Mouse (Mus musculus) kidney, embryonic 14.5 days (tissue): Measurements from ENCODE around the gene Gm44965. TPM values are rescaled to one million over a fixed set of nuclear protein-coding genes. Genes with fewer than 3 reads are reported as not detected.
A peak's percentile ranks its signal among the peaks of the same experiment; 100 is the strongest.

ENCODE experiments used
- ATAC-seq: fragments of 200-750 bp; cut with Nextera tagmentation; 2 replicates; pipeline ENCODE4 v1.8.0; 2017; ENCODE audit warnings: moderate number of reproducible peaks, mild to moderate bottlenecking, moderate TSS enrichment, moderate library complexity; ENCODE audit not compliant: low FRiP score, low TSS enrichment
- H3K27ac ChIP-seq: fragments of 300-500 bp; sonication (generic); 2 replicates; pipeline ENCODE4 v1.5.1; 2014; ENCODE audit warnings: low read depth, mild to moderate bottlenecking, low read length, moderate library complexity, mixed read lengths
- H3K27me3 ChIP-seq: fragments of 300-500 bp; sonication (generic); 2 replicates; pipeline ENCODE4 v1.6.1; 2014; ENCODE audit warnings: mild to moderate bottlenecking, low read length; ENCODE audit not compliant: control insufficient read depth, insufficient read depth
- H3K36me3 ChIP-seq: fragments of 300-500 bp; sonication (generic); 2 replicates; pipeline ENCODE4 v1.6.1; 2014; ENCODE audit warnings: low read length, mixed read lengths; ENCODE audit not compliant: control insufficient read depth, insufficient read depth
- H3K4me1 ChIP-seq: fragments of 300-500 bp; sonication (generic); 2 replicates; pipeline ENCODE4 v1.6.1; 2014; ENCODE audit warnings: low read length, mixed read lengths; ENCODE audit not compliant: control insufficient read depth, insufficient read depth
- H3K4me2 ChIP-seq: fragments of 300-500 bp; sonication (generic); replicated peaks from 2 replicates; pipeline ENCODE4 v1.6.1; 2014; ENCODE audit warnings: low read depth, mild to moderate bottlenecking, low read length
- H3K4me3 ChIP-seq: fragments of 300-500 bp; sonication (generic); 2 replicates; pipeline ENCODE4 v1.5.1; 2014; ENCODE audit warnings: mild to moderate bottlenecking, low read length
- H3K9ac ChIP-seq: fragments of 300-500 bp; sonication (generic); 2 replicates; pipeline ENCODE4 v1.6.1; 2014; ENCODE audit warnings: low read depth, mild to moderate bottlenecking, low read length, moderate library complexity
- H3K9me3 ChIP-seq: fragments of 300-500 bp; sonication (generic); 2 replicates; pipeline ENCODE4 v1.6.1; 2016; ENCODE audit warnings: low read length; ENCODE audit not compliant: control insufficient read depth
- WGBS: fragments of 180-500 bp; shearing (Covaris S2); extraction: QIAGEN DNeasy Blood & Tissue Kit; methylation state at CpG from one replicate; pipeline ENCODE4 v1.1.7; 2014; 5-methylcytosine and 5-hydroxymethylcytosine counted together
- polyA plus RNA-seq: library from polyadenylated mRNA; unstranded; fragments of >200 nt; fragmentation: Nextera tagmentation; extraction: Ambion mirVana; gene quantifications from 2 replicates; pipeline ENCODE4 v1.2.1, GENCODE M21; 2014

Gene Gm44965
- polyA plus RNA-seq, 1 experiment from 2014 or later = not detected

- Histone ChIP-seq H3K36me3 (no peaks in the 10 kb centered on the region), H3K4me1 (peaks cover 22% of the 10 kb centered on the region), H3K4me2 (peak overlapping the region; percentile 73), H3K27me3 (peaks cover 10% of the 10 kb centered on the region), H3K9ac (peak overlapping the region; percentile 36; the same call in 1 of the 2 replicates), H3K4me3 (peak overlapping the region; percentile 47), H3K27ac (no peak overlapping the region), H3K9me3 (no peaks in the 10 kb centered on the region)
- no peak for ATAC-seq
- under 1% methylated on average over 32 of the region's 32 CpGs for WGBS
Measured at GRCm38 (mm10) chr6:48626984-48627383, 33.2 kb downstream of the Gm44965 start.

- Histone ChIP-seq H3K27me3 (peaks cover 10% of the 10 kb centered on the region), H3K9ac (peak overlapping the region; percentile 36; the same call in 1 of the 2 replicates), H3K36me3 (no peaks in the 10 kb centered on the region), H3K4me3 (peak overlapping the region; percentile 47), H3K4me2 (peak overlapping the region; percentile 73), H3K9me3 (no peaks in the 10 kb centered on the region), H3K27ac (no peak overlapping the region), H3K4me1 (peaks cover 22% of the 10 kb centered on the region)
- ATAC-seq = no peak
- 6% methylated on average over 7 of the region's 7 CpGs for WGBS
Measured at GRCm38 (mm10) chr6:48627511-48627924, 33.8 kb downstream of the Gm44965 start.

- Histone ChIP-seq H3K4me2 (no peak overlapping the region), H3K4me1 (peaks cover 22% of the 10 kb centered on the region), H3K27me3 (peaks cover 10% of the 10 kb centered on the region), H3K9ac (0 out of 2 replicates have a peak overlapping the region, but pooled peaks have one; percentile 51), H3K36me3 (no peaks in the 10 kb centered on the region), H3K4me3 (no peak overlapping the region), H3K9me3 (no peaks in the 10 kb centered on the region), H3K27ac (no peak overlapping the region)
- no peak; the same call in 1 of the 2 replicates for ATAC-seq
- 65% methylated on average over 3 of the region's 3 CpGs for WGBS
Measured at GRCm38 (mm10) chr6:48628377-48628776, 34.6 kb downstream of the Gm44965 start.

GRCm38 (mm10) chr6:48628808-48629660 lies 35.3 kb downstream of the Gm44965 start:
- Histone ChIP-seq H3K4me3 (peak overlapping the region; percentile 43), H3K27ac (no peak overlapping the region), H3K36me3 (no peaks in the 10 kb centered on the region), H3K4me2 (peak overlapping the region; percentile 89), H3K27me3 (peaks cover 10% of the 10 kb centered on the region), H3K4me1 (peaks cover 22% of the 10 kb centered on the region), H3K9ac (peak overlapping the region; percentile 51), H3K9me3 (no peaks in the 10 kb centered on the region)
- WGBS = 7% methylated on average over 54 of the region's 54 CpGs
- peak; percentile 24; the same call in 1 of the 2 replicates for ATAC-seq

GRCm38 (mm10) chr6:48629661-48630034 lies 35.9 kb downstream of the Gm44965 start:
- Histone ChIP-seq H3K4me2 (peak overlapping the region; percentile 89), H3K4me1 (peaks cover 22% of the 10 kb centered on the region), H3K27me3 (peaks cover 10% of the 10 kb centered on the region), H3K4me3 (peak overlapping the region; percentile 43), H3K36me3 (no peaks in the 10 kb centered on the region), H3K9ac (peak overlapping the region; percentile 51), H3K9me3 (no peaks in the 10 kb centered on the region), H3K27ac (no peak overlapping the region)
- 7% methylated on average over 13 of the region's 13 CpGs for WGBS
- ATAC-seq = peak; percentile 50

- H3K9ac ChIP-seq = no peak overlapping the region
- H3K4me3 ChIP-seq = no peak overlapping the region
- WGBS = 95% methylated on average over 8 of the region's 8 CpGs
- no peak overlapping the region for H3K27ac ChIP-seq
- H3K4me1 ChIP-seq = peaks cover 22% of the 10 kb centered on the region
- peaks cover 10% of the 10 kb centered on the region for H3K27me3 ChIP-seq
- ATAC-seq = no peak
- H3K36me3 ChIP-seq = no peaks in the 10 kb centered on the region
- no peaks in the 10 kb centered on the region for H3K9me3 ChIP-seq
- no peak overlapping the region for H3K4me2 ChIP-seq
Measured at GRCm38 (mm10) chr6:48630831-48631230, 37.1 kb downstream of the Gm44965 start.

- ATAC-seq = no peak
- 90% methylated on average over 2 of the region's 2 CpGs for WGBS
- Histone ChIP-seq H3K4me2 (no peak overlapping the region), H3K9ac (no peak overlapping the region), H3K4me1 (no peaks in the 10 kb centered on the region), H3K27ac (no peak overlapping the region), H3K4me3 (no peak overlapping the region), H3K9me3 (no peaks in the 10 kb centered on the region), H3K36me3 (no peaks in the 10 kb centered on the region), H3K27me3 (no peaks in the 10 kb centered on the region)
Measured at GRCm38 (mm10) chr6:48635105-48635504, 41.4 kb downstream of the Gm44965 start.

- H3K4me1 ChIP-seq = no peaks in the 10 kb centered on the region
- no peak overlapping the region for H3K9ac ChIP-seq
- H3K27me3 ChIP-seq = no peaks in the 10 kb centered on the region
- no peak for ATAC-seq
- H3K9me3 ChIP-seq = no peaks in the 10 kb centered on the region
- H3K36me3 ChIP-seq = no peaks in the 10 kb centered on the region
- H3K4me3 ChIP-seq = no peak overlapping the region
- no peak overlapping the region for H3K27ac ChIP-seq
- WGBS = 70% methylated on average over 6 of the region's 6 CpGs
- no peak overlapping the region for H3K4me2 ChIP-seq
Measured at GRCm38 (mm10) chr6:48636515-48636914, 42.8 kb downstream of the Gm44965 start.

- WGBS = 73% methylated on average over 6 of the region's 6 CpGs
- H3K27me3 ChIP-seq = no peaks in the 10 kb centered on the region
- no peaks in the 10 kb centered on the region for H3K9me3 ChIP-seq
- no peak overlapping the region for H3K4me2 ChIP-seq
- no peak overlapping the region for H3K27ac ChIP-seq
- no peaks in the 10 kb centered on the region for H3K4me1 ChIP-seq
- ATAC-seq = no peak
- H3K9ac ChIP-seq = no peak overlapping the region
- no peak overlapping the region for H3K4me3 ChIP-seq
- no peaks in the 10 kb centered on the region for H3K36me3 ChIP-seq
Measured at GRCm38 (mm10) chr6:48637811-48638500, 44.2 kb downstream of the Gm44965 start.
